Mouse (Mus musculus) small intestine, adult 2 months (tissue): ENCODE results near the gene Slc6a12.

Experiments used
- CTCF ChIP-seq: fragments of 200-500 bp; IDR thresholded peaks from 2 replicates; pipeline ENCODE4 v1.5.1; 2012; ENCODE audit warnings: low read depth, mild to moderate bottlenecking, control low read depth, inconsistent platforms, low read length, moderate library complexity, mixed read lengths; ENCODE audit not compliant: insufficient replicate concordance, insufficient read length; ENCODE audit errors: extremely low read depth
- POLR2A ChIP-seq: fragments of 200-500 bp; IDR thresholded peaks from 2 replicates; pipeline ENCODE4 v1.6.1; 2012; ENCODE audit warnings: low read depth, mild to moderate bottlenecking, control low read depth, inconsistent platforms, low read length, moderate library complexity

DNA sequence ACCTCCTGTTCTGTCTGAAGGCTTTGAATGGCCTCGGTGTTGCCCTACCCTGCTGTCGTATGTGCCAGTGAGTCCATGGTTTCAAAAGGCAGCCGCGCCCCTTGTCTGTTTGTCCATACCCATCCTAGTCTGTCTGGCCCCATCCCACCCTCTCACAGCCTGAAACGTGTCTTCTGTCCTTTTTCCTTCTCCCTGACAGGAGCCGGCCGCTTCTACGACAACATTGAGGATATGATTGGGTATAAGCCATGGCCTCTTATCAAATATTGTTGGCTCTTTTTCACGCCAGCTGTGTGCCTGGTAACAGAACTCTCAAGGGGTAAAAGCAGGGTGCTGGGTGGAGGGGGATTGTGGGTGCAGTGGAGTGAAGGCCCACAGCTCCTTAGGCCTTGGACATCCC, 7.0 kb upstream of the Slc6a12 start:
- TF ChIP-seq CTCF (no peak), POLR2A (no peak)
